Mouse (Mus musculus): Measurements from ENCODE around the gene Nop2.
A peak's percentile ranks its signal among the peaks of the same experiment; 100 is the strongest.

The Nop2 gene

DNA sequence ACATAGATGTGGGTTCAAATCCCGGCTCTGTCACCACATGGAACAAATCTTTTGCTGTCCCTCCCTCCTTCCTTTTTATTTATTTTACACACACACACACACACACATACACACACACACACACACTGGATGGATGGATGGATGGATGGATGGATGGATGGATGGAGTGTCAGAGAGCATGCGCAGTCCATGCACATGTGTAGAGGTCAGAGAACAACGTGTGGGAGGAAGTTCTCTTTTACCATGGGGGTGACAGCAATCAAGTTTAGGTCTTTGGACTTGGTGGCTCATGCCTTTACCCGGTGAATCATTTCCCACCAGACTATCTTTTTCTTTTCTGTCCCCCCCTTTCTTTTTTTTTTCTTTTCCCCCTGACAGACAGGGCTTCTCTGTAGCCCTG, 22.0 kb downstream of the Nop2 start:
- peak; percentile 74 for DNase-seq (ENCODE audit: low read depth)

DNA sequence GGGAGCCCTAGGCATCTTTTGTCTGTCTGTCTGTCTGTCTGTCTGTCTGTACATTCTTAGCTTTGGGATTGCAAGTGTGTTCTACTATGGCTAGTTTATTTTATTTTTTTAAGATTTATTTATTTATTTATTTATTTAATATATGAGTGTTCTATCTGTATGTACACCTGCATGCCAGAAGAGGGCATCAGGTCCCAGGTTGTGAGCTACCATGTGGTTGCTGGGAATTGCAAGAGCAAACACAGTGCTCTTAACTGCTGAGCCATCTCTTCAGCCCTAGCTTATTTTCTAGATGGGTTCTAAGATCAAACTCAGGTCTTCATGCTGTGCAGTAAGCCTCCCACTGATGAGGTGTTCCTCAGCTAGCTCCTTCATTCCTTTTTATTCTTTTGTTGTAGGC, 22.8 kb downstream of the Nop2 start:
- DNase-seq (ENCODE audit: low read depth) = peak; percentile 85

DNA sequence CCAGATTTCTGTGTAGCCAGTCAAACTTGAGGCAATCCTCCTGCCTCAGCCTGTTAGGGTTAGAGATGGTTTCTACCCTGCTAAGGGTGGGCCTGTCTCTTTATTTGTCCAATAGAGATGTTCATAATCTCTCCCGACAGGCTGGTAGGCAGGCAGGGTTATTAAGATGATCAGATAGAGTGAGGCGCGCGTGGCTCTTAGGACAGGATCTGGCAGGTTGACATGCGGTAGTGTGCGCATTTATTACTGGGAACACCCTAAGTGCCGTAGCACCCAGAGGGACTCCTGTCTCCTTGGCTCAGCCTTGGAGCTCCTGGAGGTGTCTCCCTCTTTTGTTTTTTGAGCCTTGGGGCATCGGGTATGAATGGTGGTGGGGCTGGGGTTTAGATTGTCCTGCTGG, 23.6 kb downstream of the Nop2 start:
- no peak for DNase-seq (ENCODE audit: low read depth)

DNA sequence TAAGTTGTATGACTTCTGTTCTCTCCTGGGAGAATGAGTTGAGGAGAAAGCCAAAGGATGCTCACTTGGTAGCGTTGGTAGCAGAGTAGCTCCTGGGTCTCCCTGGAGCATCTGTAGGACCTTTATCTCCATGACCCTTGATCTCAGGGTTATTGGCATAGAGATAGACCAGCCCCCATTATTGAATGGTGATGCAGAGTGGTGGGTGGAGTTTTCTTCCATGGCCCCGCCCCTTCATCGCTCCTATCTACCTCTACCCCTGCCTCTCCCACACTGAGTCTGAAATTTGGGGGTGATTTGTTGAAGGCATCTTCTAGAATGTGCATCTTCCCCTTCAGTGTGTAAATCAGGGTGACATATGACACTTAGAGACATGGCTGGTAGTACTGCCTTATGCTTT, 24.8 kb downstream of the Nop2 start:
- DNase-seq (ENCODE audit: low read depth) = no peak

DNA sequence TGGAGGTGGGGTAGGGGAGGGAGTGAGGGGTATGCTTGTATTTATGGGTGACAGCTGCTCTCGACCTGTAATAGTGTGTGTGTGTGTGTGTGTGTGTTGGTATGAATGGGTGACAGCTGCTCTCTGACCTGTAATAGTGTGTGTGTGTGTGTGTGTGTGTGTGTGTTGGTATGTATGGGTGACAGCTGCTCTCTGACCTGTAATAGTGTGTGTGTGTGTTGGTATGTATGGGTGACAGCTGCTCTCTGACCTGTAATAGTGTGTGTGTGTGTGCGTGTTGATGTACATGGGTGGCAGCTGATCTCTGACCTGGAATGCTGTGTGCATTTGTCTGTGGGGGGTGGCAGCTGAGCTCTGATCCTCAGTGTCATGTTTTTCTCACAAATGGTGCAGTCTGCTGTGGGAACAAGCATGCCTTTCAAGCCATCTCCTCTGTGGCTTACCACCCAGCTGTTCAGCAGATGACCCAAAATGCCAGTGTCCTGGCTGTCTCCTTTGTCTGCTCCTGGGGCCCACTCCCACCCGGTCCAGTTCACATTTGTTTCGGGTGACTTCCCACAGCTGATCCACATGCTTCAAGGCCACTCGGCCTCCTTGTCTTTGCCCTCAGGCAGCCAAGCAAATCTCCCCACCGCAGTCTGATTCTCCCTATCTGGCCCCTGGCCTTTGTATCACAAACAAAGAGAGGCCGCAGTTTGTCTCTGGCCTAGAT, 25.4 kb downstream of the Nop2 start:
- DNase-seq (ENCODE audit: low read depth) = no peak

DNA sequence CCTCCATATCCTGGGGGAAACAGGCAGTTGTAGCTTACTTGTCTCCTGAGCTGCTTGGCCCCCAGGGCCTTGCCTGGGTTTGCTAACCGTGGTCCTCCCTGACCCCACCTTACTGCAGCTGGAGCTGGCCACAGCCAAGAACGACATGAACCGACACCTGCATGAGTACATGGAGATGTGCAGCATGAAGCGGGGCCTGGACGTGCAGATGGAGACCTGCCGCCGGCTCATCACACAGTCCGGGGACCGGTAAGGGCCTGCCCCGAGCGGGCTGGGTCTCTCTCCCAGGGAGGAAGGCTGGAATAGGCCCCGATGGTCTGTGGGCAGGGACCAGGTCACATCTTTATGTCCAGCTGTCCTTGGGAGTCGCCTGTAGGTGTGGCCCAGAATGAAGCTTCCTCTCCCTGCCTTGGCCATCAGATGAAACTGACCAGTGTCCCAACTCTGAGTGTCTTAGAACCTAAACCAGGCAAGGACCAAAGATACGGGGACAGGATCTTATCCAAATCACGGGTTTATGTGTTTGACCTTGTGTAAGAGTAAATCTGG, 27.3 kb downstream of the Nop2 start:
- no peak for DNase-seq (ENCODE audit: low read depth)

DNA sequence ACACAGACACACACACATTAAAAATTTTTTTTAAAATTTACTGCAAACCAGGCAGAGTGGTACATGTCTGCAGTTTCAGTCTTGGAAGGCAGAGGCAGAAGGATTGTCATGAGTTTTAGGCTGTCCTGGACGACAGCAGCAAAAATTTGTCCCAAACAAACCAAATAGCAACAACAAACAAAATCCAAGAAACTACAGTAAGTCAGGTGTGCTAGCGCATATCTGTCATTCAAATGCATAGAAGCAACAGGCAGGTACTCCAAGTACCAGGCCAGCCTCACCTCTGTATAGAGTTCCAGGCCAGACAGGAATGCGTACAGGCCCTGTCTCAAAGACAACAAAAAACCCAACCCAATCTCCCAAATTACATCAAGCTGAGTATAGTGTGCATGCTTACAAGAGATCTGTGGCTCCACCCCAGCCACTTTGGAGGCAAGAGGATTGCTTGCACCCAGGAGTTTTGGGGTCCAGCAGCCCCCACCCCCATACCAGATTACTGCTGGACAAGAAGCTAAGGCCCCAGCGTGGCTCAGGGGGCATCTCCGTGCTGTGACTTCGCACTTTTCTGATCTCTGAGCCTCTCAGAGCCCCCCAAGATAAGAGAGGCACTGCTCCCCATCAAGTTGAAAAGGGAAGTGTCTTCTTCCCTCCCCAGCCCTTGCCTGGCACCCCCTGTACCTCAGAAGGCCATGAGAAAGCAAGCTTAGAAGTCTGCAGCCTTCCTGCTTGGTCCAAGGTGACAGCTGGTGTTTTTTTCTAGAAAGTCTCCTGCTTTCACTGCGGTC, 28.3 kb downstream of the Nop2 start:
- DNase-seq (ENCODE audit: low read depth) = peak; percentile 20

DNA sequence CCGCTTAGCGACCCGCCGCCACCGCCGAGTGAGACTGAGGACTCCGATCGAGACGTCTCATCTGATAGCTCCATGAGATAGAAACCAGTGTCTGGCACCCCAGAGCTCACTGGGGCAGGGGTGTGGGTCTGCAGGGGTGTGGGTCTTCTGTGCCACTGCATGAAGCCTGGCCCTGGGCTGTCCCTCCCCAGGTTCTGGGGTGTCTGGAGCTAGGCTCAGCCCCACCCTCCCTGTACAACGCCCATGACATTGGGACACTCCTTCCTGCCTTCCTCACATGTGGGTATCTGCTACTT, 28.8 kb downstream of the Nop2 start:
- DNase-seq (ENCODE audit: low read depth) = peak; percentile 36

DNA sequence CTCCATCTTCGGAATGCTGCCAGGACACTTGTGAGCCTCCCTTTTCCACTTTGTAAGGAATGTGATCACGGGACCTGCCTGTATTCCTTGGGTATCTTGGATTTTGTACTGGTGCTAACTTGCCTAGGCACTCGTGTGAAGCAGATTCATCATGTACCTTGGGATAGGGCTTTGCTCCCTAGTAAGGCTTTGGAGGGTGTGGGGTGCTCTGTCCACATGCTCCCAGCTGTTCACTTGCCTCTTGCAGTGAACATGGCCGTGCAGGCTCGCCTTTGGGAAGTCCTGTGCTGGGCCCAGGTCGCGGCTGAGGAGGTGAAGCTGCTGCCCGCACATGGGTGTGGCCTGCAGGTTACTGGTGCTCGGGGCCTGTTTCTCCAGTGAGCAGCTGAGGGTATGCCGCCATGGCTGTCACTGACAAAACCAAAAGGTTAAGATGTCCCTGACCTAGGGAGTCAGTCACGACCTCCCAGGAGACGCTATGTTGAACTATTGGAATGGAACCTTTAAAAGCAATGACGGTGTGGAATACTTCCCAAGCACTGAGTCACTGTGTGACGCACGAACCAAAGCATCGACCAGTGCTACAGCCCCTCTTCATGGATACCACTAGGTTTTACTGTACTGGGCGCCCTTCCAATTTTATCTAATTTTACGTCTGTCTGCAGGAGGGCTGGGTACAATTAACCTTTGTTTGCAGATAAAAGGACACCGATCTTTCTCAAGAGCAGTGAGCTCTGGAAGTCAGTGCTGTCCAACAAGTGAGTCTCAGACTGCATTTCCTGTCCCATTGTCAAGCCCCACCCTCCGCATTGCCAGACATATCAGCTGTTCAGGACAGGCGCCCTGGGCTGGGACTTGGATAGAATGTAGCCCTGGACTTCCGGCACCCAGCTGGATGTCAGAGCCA, 29.4 kb downstream of the Nop2 start:
- DNase-seq (ENCODE audit: low read depth) = peak; percentile 86

DNA sequence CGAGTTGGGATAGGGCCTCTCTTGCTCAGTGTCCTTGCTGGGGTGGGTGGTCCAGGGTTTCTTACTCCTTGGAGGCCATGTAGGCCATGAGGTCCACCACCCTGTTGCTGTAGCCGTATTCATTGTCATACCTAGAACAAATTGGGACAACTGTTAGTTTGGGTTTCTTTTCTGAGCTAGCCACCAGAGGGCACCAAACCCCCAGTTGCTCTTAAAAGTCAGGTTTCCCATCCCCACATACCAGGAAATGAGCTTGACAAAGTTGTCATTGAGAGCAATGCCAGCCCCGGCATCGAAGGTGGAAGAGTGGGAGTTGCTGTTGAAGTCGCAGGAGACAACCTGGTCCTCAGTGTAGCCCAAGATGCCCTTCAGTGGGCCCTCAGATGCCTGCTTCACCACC, 30.3 kb downstream of the Nop2 start:
- peak; percentile 82 for DNase-seq (ENCODE audit: low read depth)

DNA sequence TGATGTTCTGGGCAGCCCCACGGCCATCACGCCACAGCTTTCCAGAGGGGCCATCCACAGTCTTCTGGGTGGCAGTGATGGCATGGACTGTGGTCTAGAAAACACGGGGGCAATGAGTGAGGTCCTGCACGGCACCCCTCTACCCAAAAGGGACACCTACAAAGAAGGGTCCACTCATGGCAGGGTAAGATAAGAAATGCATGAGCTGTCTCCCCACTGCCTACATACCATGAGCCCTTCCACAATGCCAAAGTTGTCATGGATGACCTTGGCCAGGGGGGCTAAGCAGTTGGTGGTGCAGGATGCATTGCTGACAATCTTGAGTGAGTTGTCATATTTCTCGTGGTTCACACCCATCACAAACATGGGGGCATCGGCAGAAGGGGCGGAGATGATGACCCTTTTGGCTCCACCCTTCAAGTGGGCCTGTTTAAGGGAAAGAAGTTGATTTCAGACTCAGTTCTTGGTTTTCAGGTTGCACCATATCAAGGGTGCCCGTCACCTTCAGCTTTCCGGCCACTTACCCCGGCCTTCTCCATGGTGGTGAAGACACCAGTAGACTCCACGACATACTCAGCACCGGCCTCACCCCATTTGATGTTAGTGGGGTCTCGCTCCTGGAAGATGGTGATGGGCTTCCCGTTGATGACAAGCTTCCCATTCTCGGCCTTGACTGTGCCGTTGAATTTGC, 31.1 kb downstream of the Nop2 start:
- peak; percentile 36 for DNase-seq (ENCODE audit: low read depth)

DNA sequence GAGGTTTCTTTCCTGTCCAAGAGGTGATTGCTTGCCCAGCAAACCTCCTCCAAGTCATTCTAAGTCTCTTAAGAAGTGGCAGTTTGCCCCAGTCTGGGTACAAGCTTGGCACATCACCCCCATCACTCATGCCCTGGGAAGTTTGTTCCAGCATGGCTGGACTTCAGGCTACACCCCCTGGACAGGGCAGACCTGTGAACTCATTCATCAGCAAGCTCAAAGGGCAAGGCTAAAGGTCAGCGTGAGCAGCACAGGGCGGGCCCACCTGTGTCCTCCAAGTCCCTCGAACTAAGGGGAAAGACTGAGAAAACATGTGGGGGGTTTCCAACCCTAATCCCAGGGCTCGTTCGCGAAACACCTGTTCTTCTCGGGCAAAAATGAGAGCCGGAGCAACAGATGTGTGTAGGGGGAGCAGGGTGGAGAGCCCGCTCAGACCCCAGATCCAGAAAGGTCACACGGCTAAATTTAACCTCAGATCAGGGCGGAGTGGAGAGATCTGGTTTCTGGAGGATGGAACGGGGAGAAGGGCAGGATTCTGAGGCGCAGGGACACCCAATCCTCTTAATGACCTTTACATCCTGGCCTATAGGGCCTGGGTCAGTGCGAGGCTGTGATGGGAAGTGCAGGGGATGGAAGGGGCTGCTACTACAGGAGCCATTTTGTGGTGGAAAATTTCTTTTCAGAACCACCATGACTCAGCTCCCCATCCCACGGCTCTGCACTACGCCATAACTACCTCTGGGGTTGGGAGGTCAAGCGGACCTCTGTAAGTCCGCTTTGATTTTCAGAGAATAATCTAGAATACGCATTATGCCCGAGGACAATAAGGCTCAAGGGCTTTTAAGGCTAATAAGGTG, 32.3 kb downstream of the Nop2 start:
- DNase-seq (ENCODE audit: low read depth) = no peak

DNA sequence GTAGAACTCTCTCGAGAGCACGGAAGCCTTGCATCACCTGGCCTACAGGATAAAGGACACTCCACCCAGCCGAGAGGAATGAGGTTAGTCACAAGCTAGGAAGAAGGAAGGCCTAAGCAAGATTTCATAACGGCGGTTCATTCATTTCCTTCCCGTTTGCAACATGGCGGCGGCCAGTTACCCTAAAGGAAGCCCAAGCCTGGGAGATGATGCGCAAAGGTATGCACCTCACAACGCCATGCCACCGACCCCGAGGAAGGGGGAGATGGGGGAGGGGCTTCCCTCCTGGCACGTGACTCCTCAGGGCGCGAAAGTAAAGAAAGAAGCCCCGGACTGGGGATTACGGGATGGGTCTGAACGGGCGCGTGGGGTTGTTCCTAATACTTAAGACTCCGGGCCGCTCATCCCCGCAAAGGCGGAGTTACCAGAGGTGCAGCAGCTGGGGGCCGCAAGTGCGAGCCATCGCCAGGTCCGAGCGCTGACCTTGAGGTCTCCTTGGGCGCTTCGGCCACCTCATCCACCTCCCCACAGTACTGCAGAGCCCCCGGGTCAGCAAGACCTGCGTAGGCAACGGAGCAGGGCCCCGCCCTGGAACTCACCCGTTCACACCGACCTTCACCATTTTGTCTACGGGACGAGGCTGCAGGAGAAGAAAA, 33.1 kb downstream of the Nop2 start:
- peak; percentile 87 for DNase-seq (ENCODE audit: low read depth)

DNA sequence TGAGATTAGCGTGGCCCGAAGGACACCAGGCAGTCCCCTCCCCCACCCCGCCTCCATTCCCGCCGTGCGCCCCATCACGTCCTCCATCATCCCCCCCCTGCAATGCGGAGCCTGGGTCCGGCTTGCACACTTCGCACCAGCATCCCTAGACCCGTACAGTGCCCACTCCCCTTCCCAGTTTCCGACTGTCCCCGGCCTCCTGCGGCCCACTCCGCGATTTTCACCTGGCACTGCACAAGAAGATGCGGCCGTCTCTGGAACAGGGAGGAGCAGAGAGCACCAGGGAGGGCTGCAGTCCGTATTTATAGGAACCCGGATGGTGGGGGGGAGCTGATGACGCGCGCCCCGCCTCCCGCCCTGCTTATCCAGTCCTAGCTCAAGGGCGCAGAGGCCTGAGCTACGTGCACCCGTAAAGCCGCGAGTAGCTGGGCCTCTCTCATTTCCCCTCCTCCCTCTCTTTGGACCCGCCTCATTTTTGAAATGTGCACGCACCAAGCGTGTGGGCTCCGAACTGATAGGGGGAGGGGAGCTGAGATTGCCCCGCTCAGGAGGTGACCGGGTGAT, 33.7 kb downstream of the Nop2 start:
- DNase-seq (ENCODE audit: low read depth) = peak; percentile 99

DNA sequence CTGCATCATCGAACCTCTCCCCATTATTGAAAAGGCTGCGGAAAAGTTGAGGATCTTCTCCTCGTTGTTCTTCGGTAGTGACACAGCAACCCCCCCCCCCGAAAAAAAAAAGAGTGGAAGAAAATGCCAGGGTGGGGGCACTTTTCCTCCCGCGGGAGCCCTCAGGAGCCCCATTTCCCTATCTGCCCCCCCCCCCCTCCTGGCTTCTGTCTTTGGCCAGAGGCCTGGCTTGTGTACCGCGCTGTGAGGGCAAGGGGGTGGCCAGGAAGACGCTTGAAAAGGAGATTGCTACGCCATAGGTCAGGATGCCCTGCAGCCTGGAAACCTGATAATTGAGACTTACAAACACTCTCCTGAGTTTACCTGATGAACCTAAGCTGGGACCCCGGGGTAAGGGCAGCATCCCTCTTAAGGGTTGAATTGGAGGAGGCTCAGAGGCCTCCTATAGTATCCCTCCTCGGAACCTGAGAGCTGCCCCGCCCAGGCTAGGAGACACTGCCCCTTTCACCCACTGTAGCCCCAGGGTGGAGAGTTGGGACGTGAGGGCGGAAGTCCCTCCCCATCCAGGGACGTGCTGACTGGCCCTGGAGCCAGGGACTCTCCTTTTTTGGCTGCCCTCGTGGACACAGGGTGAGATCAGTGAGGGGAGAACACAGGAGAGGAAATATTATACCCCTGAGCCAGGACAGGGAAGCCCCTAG, 34.5 kb downstream of the Nop2 start, which contains the start of gene Gapdh:
TSS of gene Gapdh (minus strand) at position 417 of the 701 bp plus-strand sequence.
- peak; percentile 93 for DNase-seq (ENCODE audit: low read depth)

DNA sequence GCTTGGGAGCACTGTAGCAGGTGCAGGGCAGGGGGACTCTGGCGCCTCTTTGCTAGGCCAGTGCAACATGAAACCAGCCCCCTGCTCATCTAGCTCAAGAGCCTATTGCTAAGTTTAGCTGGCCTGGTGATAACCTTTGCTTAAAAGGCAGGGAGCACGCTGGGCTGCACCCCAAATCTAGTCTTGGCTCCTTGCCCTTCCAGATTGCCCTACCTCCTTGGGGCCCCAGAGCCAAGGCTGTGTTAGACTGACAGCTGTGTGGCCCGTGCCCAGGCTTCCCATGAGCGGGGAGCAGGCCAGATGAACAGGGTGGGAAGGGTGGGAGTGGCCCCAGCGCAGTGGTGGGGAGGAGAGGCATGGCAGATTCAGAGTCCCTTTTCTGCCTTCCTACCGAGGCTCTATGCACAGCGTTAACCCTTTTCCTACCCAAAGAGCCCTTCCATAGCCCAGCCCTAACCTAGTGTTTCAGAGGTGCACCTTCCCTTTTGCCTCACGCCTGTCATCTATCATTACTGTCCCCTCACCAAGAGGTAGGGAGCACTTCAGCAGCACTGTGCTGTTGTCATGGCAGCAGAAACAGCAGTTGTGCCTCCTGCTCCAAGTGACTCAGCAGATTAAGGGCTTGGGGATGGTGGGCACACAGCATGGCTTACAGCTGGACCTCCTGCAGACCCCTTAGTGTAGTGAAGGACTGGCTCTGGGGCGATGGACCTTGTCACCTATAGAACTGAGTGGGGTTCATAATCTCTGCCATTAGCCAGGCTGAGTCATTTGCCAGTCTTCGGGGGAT, 35.3 kb downstream of the Nop2 start:
- DNase-seq (ENCODE audit: low read depth) = peak; percentile 62

DNA sequence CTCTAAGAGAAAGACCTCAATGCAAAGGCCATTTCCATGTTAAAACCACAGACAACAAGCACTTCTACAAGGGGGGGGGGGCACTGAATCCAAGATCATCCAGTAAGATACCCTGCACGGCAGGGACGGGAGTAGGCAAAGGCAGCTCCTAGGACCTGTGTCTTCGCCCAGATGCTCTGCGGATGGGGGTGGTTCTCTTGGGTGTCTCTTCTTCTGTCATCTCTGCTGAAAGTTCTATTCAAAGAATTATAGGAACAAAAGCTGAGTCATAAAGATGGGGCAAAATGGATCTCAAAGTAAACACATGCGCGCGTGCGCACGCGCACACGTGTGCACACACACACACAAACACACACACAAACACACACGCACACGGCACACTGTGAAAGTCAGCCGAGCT, 36.4 kb downstream of the Nop2 start:
- DNase-seq (ENCODE audit: low read depth) = no peak

DNA sequence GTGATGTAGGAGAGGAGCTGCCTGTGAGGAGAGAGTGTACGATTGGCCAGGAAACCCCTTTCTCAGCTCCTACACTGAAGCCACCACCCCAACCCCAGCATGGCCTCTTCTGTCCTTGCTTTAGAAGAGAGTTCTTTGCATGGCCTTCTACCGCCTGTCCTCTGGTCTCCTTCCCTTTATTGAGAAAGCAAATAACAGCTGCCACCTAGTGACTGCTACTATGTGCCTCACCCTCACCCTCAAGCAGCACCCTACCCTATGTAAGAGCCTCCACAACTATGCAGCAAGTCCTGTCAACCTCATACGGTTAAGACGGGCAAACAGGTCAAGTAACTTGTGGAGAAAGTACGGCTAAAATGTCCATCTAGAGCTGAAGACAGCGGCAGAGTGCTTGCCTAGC, 38.5 kb downstream of the Nop2 start:
- peak; percentile 70 for DNase-seq (ENCODE audit: low read depth)

DNA sequence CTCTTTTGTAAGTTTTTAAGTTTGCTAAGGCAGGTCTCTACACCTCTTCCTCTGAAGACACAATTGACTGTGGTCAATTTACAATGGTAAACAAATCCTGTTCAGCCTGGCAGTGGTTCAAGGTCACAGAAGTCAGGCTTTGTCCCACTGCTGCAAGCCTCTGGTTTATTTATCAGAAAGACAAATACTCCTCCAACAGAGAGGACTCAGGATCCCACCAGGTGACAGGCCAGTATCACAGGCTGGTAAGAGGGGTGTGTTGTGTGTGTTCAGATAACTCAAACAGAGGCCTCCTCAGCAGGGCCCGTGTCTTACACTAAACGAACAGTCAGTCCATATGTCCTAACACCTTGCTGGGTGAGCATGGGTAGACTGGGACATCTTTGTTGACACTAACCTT, 40.8 kb downstream of the Nop2 start:
- DNase-seq (ENCODE audit: low read depth) = no peak

Data from 416B (cell line).